Mouse (Mus musculus) lung, embryonic 15.5 days (tissue): Measurements from ENCODE around the gene Tctex1d1. TPM values are rescaled to one million over a fixed set of nuclear protein-coding genes. Genes with fewer than 3 reads are reported as not detected.

ENCODE experiments used
- ATAC-seq: fragments of 200-750 bp; cut with Nextera tagmentation; 2 replicates; pipeline ENCODE4 v1.8.0; 2017; ENCODE audit warnings: moderate number of reproducible peaks, borderline replicate concordance; ENCODE audit not compliant: low FRiP score, low TSS enrichment; ENCODE audit errors: extremely low read depth
- H3K27ac ChIP-seq: fragments of 300-500 bp; sonication (generic); 2 replicates; pipeline ENCODE4 v1.5.1; 2015; ENCODE audit warnings: moderate library complexity, mild to moderate bottlenecking, inconsistent platforms
- H3K27me3 ChIP-seq: fragments of 300-500 bp; sonication (generic); 2 replicates; pipeline ENCODE4 v1.6.1; 2015; ENCODE audit warnings: inconsistent platforms
- H3K36me3 ChIP-seq: fragments of 300-500 bp; sonication (generic); 2 replicates; pipeline ENCODE4 v1.6.1; 2015; ENCODE audit warnings: inconsistent platforms
- H3K4me1 ChIP-seq: fragments of 300-500 bp; sonication (generic); 2 replicates; pipeline ENCODE4 v1.6.1; 2015; ENCODE audit warnings: inconsistent platforms
- H3K4me2 ChIP-seq: fragments of 300-500 bp; sonication (generic); 2 replicates; pipeline ENCODE4 v1.6.1; 2015; ENCODE audit warnings: inconsistent platforms, mild to moderate bottlenecking, moderate library complexity
- H3K4me3 ChIP-seq: fragments of 300-500 bp; sonication (generic); 2 replicates; pipeline ENCODE4 v1.5.1; 2015; ENCODE audit warnings: mild to moderate bottlenecking, inconsistent platforms
- H3K9ac ChIP-seq: fragments of 300-500 bp; sonication (generic); 2 replicates; pipeline ENCODE4 v1.6.1; 2015; ENCODE audit warnings: inconsistent platforms
- H3K9me3 ChIP-seq: fragments of 300-500 bp; sonication (generic); 2 replicates; pipeline ENCODE4 v1.6.1; 2016; ENCODE audit warnings: inconsistent platforms
- WGBS: fragments of 180-500 bp; shearing (Covaris S2); methylation state at CpG from one replicate; pipeline ENCODE4 v1.1.7; 2015; 5-methylcytosine and 5-hydroxymethylcytosine counted together
- polyA plus RNA-seq: library from polyadenylated mRNA; unstranded; fragments of >200 nt; fragmentation: Nextera tagmentation; extraction: Ambion mirVana; gene quantifications from 2 replicates; pipeline ENCODE4 v1.2.1, GENCODE M21; 2015

Tctex1d1 gene
- polyA plus RNA-seq, 1 experiment from 2014 or later = 0.90 TPM

- Histone ChIP-seq H3K4me3 (no peak overlapping the region), H3K27me3 (no peaks in the 10 kb centered on the region), H3K27ac (no peak overlapping the region), H3K9ac (no peak overlapping the region), H3K36me3 (no peaks in the 10 kb centered on the region), H3K9me3 (no peaks in the 10 kb centered on the region), H3K4me2 (no peak overlapping the region), H3K4me1 (no peaks in the 10 kb centered on the region)
- WGBS = 57% methylated on average over 7 of the region's 7 CpGs
- no peak for ATAC-seq
These were observed 49.3 kb downstream of the Tctex1d1 start for GRCm38 (mm10) chr4:103027745-103028144.

- Histone ChIP-seq H3K36me3 (no peaks in the 10 kb centered on the region), H3K9me3 (no peaks in the 10 kb centered on the region), H3K4me3 (no peak overlapping the region), H3K27me3 (no peaks in the 10 kb centered on the region), H3K27ac (no peak overlapping the region), H3K4me1 (no peaks in the 10 kb centered on the region), H3K9ac (no peak overlapping the region), H3K4me2 (no peak overlapping the region)
- 43% methylated on average over 13 of the region's 13 CpGs for whole genome bisulfite sequencing
- ATAC-seq = no peak
These were observed 50.0 kb downstream of the Tctex1d1 start for GRCm38 (mm10) chr4:103028177-103029088.

- no peak for ATAC-seq
- no peak overlapping the region for H3K9ac ChIP-seq
These were observed 60.9 kb downstream of the Tctex1d1 start for GRCm38 (mm10) chr4:103039103-103039837.

GRCm38 (mm10) chr4:103039838-103040191 lies 61.4 kb downstream of the Tctex1d1 start:
- Histone ChIP-seq H3K4me3 (no peak overlapping the region), H3K4me1 (no peaks in the 10 kb centered on the region), H3K9ac (no peak overlapping the region), H3K36me3 (no peaks in the 10 kb centered on the region), H3K4me2 (no peak overlapping the region), H3K27ac (no peak overlapping the region), H3K27me3 (no peaks in the 10 kb centered on the region), H3K9me3 (no peaks in the 10 kb centered on the region)
- 56% methylated on average over 5 of the region's 5 CpGs for WGBS
- ATAC-seq = no peak

More at GRCm38 (mm10) chr4:103039103-103039837, 60.9 kb downstream of the Tctex1d1 start:
- Histone ChIP-seq H3K27ac (no peak overlapping the region), H3K9me3 (no peaks in the 10 kb centered on the region), H3K4me3 (no peak overlapping the region), H3K27me3 (no peaks in the 10 kb centered on the region), H3K36me3 (no peaks in the 10 kb centered on the region), H3K4me2 (no peak overlapping the region), H3K4me1 (no peaks in the 10 kb centered on the region)
- WGBS = 82% methylated on average over 14 of the region's 14 CpGs

GRCm38 (mm10) chr4:103042997-103043396 lies 64.6 kb downstream of the Tctex1d1 start:
- WGBS = 89% methylated on average over 11 of the region's 11 CpGs
- Histone ChIP-seq H3K27me3 (no peaks in the 10 kb centered on the region), H3K4me1 (no peaks in the 10 kb centered on the region), H3K4me2 (no peak overlapping the region), H3K27ac (no peak overlapping the region), H3K9me3 (no peaks in the 10 kb centered on the region), H3K4me3 (no peak overlapping the region), H3K9ac (no peak overlapping the region), H3K36me3 (no peaks in the 10 kb centered on the region)
- ATAC-seq = no peak

- WGBS = 71% methylated on average over 11 of the region's 11 CpGs
- no peaks in the 10 kb centered on the region for H3K4me1 ChIP-seq
These were observed 69.6 kb downstream of the Tctex1d1 start for GRCm38 (mm10) chr4:103048046-103048445.

More at GRCm38 (mm10) chr4:103048046-103048445, 69.6 kb downstream of the Tctex1d1 start:
- no peaks in the 10 kb centered on the region for H3K9me3 ChIP-seq
- no peak overlapping the region for H3K4me2 ChIP-seq
- no peak overlapping the region for H3K27ac ChIP-seq
- no peaks in the 10 kb centered on the region for H3K36me3 ChIP-seq
- no peaks in the 10 kb centered on the region for H3K27me3 ChIP-seq
- no peak overlapping the region for H3K4me3 ChIP-seq
- no peak for ATAC-seq
- H3K9ac ChIP-seq = no peak overlapping the region

Other genes with a start within 250 kb of the Tctex1d1 start
- gene Sgip1, start 237.3 kb upstream of the Tctex1d1 start, polyA plus RNA-seq = 6.1 and 7.8 TPM in 2 replicates
- gene Insl5, start 48.2 kb downstream of the Tctex1d1 start, polyA plus RNA-seq = 0.30 TPM in 1 of 2 replicates, not detected in the other
- gene Mier1, start 135.8 kb downstream of the Tctex1d1 start, polyA plus RNA-seq = 40.9 and 41.0 TPM in 2 replicates
- gene Wdr78, start 135.9 kb downstream of the Tctex1d1 start, polyA plus RNA-seq = 4.6 and 5.0 TPM in 2 replicates
- 8.0 and 10.7 TPM in 2 replicates for gene Slc35d1, start 236.6 kb downstream of the Tctex1d1 start, polyA plus RNA-seq